Mouse (Mus musculus) adrenal gland, postnatal 36 days (tissue): ENCODE results near the gene Polk. TPM values are rescaled to one million over a fixed set of nuclear protein-coding genes. Genes with fewer than 3 reads are reported as not detected.

Experiments used
- DNase-seq, 2 experiments: peaks; one replicate each; pipeline ENCODE4 v3.0.0; 2021; ENCODE audit warnings: mixed read lengths in 1 of 2
- total RNA-seq, 2 experiments: library from RNA; stranded (reverse); gene quantifications; 2 replicates each; pipeline ENCODE4 v1.2.3; 2021

Polk gene
- total RNA-seq, 2 experiments from 2014 or later = 32.8 to 38.8 TPM

- no peak for DNase-seq
Measured at GRCm38 (mm10) chr13:96529542-96529941, 12.8 kb downstream of the Polk start.

GRCm38 (mm10) chr13:96528776-96529175 lies 13.6 kb downstream of the Polk start:
- no peak for DNase-seq

DNA sequence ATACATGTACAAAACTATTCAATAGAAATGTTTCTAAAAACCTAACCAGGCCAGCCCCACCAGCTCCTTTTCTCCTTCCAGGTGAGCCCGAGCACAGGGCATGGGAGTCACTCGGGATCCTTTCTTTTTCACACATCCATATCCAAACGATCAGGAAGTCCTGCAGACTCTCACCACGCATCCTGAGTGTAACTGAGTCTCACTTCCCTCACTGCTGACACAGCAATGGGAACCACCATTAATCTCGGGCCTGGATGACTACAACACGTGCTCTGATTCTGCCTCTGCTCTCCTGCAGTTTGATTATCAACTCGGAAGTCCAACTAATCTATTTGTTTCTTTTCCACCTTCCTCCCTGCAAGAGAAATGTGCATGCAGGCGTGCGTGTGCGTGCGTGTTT lies 14.5 kb downstream of the Polk start:
- DNase-seq = no peak

DNA sequence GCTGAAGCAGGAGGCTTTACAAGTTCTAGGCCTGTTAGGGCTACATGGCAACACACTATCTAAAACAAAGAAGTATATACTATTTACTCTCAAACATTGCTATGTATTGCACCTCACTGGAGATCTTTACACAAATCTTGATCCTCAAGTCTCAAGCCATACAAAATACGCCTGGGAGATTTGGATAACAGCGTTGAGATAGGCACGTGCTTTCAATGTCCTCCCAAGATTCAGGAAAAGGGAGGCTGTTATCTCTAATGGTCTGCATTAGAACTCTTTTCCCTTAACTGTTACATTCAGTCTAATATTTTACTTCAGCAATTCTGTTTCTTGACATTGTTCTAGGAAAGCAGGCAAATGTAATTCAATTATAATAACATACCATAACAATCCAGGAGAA lies 15.4 kb downstream of the Polk start:
- DNase-seq = no peak

- DNase-seq = no peak
Measured at GRCm38 (mm10) chr13:96521294-96521693, 21.1 kb downstream of the Polk start.

DNA sequence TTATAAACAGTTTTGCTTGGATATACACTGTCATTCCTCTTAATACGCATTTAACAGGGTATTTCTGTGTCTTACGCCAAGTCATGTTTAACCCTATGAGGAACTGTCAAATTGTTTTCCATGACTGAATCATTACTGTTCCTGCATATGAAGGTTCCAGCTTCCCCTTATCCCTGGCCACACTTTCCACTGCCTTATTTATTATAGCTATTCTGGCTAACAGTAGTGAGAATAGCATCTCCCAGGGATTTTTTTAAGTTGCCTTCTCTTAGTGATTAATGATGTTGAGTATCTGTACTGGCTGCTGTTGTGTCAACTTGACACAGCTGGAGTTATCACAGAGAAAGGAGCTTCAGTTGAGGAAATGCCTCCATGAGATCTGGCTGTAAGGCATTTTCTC lies 25.0 kb downstream of the Polk start:
- no peak for DNase-seq

GRCm38 (mm10) chr13:96516249-96516648 lies 26.1 kb downstream of the Polk start:
- DNase-seq = no peak

GRCm38 (mm10) chr13:96514154-96514942 lies 28.0 kb downstream of the Polk start:
- no peak for DNase-seq

- DNase-seq = peak in 1 of 2 experiments; percentile 16
Measured at GRCm38 (mm10) chr13:96511893-96512292, 30.5 kb downstream of the Polk start.

GRCm38 (mm10) chr13:96511262-96511661 lies 31.1 kb downstream of the Polk start:
- no peak for DNase-seq

DNA sequence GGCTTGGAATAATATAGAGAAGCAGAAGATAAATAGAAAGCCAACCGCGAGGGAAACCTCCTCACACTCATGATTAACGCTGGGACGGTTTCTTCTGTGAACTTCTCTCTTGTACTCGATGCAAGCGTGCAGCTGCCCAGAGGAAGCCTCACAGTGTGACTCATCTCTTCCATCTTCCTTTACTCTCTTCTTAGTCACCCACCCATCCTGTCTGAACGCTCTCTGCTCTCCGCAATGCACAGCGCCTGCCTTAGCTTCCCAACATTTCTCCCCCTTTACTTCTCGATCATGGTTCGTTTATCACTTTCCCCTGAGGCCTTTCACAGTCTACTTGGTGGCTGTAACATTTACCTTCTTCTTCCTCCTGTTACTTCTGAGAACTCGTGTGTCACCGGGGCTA lies 31.7 kb downstream of the Polk start:
- peak; percentile 51 to 54 for DNase-seq

DNA sequence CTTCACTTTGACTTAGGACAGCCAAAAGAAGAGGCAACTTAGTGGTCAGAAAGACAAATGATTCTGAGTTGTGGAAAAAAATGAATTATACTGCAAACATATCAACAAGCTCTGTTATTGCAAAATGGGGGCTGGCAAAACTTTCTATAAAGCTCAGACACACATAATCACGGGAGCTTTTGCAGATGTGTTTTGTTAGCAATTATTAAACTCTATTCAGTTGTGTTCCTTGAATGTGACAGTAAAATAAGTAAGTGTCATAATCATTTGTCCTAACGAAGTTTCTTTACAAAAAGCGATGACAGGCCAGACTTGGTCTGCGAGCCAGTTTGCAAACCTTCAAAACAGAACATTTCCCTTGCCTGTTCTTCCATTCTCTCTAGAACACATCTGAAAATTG lies 34.8 kb downstream of the Polk start:
- no peak for DNase-seq

GRCm38 (mm10) chr13:96506313-96506712 lies 36.1 kb downstream of the Polk start:
- no peak for DNase-seq

- DNase-seq = peak in 1 of 2 experiments; percentile 47
Measured at GRCm38 (mm10) chr13:96505661-96506060, 36.7 kb downstream of the Polk start.

DNA sequence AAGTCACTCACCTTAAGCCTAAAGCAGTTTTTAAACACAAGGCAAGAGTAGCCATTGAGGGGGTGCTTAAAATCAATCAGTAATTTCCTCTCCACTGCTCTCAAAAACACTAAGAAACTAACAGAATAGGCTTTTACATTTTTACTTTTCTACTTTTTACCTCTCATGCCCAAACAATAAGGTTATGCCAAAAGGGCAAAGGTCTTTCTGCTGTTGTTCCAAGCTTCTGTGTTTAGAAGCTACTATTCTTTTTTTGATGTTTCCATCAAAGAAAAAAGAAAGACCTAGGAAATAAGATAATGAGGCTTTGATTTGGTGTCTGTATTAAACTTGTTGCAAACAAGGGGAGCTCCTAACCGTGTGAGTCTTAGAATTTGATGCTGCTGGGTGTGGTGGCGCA lies 42.5 kb downstream of the Polk start:
- no peak for DNase-seq

- DNase-seq = no peak
Measured at GRCm38 (mm10) chr13:96496630-96497029, 45.7 kb downstream of the Polk start.

DNA sequence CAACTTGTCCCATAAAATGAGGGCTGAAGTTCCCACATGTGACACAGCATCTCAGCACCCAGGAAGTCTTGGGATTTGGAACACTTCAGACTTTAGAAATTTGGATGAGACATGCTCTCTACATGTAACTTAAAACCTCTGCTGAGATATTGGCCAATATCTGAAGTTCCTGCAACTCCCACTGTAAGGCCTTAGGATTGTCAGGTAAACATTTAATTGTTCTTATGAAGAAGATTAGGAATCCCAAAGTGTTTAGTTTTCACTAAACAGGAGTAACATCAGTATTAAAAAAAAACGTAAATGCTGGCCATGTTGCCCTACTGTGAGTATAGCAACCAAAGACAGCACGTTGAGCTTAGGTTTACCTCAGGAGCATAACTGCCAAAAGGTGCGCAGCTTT lies 51.9 kb downstream of the Polk start, which contains the start of gene Gm17622:
Gene Gm17622, plus strand, starts transcription at position 301 of the 400 bp plus-strand sequence.
- DNase-seq = no peak

DNA sequence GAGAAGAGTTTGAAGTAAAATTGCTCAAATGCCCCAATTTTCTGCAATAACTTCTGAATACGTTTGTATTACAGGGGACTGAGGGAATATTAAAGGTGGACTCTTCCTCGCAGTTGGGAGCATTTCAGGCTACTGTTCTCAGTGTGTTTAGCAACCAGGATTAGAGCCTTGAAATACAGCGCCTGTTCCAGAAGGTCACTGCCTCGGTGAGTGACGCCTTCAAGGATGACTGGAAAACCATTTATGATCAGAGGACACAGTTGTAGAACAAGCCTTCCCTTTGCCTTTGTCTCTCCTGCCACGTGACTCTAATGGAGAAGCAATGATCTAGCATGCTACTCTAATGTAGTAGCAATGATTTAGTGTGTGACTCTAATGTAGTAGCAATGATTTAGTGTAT lies 54.4 kb downstream of the Polk start:
- DNase-seq = peak in 1 of 2 experiments; percentile 34

DNA sequence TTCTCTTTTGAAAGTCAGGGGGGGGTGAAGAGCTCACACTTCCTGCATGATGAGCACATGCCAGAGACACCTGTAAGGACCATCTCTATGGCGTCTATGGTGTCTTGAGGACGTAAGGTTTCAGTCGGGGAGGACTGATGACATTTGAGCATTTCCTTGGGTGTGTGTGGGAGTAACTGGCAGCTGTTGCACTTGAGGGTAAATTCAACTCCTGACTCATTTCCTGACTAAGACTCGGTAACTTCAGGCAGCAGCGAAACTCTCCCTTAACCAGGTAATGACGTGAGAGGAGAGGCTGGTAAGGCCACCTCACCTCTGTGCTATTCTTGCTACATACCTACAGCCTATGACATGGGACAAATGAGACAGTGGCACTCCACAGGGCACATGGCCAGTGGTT lies 55.1 kb downstream of the Polk start:
- no peak for DNase-seq

DNA sequence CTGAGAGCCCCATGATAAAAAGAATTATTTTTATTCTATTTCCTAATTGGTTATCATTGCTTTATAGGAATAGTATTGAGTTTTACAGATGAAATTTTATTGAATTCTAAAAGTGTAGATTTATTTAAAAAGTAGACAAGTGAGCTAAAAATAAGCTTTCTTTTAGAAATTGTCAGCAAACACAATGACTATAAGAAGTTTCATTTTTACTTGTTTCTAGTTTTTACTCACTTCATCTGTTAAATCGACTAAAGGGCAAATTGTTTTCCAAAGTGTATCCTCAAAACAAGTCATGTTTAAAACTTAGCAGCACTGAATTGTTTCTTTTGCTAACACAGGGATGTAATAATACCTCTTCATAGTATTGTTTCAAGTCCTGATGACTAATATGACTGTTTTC lies 63.4 kb downstream of the Polk start:
- no peak for DNase-seq

- peak in 1 of 2 experiments; percentile 46 for DNase-seq
Measured at GRCm38 (mm10) chr13:96477226-96477625, 65.2 kb downstream of the Polk start.

DNA sequence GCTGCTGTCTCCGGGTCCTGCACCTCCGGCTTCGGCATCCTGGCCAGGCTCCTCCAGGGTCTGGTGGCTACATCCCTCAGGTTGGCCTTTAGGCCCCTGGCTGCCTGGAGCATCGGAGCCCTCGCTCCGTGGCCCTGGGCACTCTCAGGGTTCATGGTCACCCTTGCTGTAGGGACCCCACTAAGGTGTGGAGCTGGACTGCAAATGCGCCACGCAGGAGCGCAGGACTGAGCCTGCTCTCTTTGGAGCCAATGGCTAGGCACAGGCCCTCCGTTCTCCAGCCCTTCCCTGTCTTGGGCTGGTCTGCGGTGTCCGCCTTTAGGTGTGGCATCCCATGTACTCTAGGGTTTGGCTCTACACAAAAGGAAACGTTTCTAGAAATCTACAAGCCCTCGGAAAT lies 71.4 kb downstream of the Polk start, which contains the start of gene Ankdd1b:
Gene Ankdd1b, minus strand, starts transcription at position 242 of the 400 bp plus-strand sequence.
- DNase-seq = no peak

- no peak for DNase-seq
Measured at GRCm38 (mm10) chr13:96470556-96470955, 71.8 kb downstream of the Polk start.

GRCm38 (mm10) chr13:96468678-96469077 lies 73.7 kb downstream of the Polk start:
- DNase-seq = no peak
